Mouse (Mus musculus): Measurements from ENCODE around the gene Rpl22.

The Rpl22 gene

DNA sequence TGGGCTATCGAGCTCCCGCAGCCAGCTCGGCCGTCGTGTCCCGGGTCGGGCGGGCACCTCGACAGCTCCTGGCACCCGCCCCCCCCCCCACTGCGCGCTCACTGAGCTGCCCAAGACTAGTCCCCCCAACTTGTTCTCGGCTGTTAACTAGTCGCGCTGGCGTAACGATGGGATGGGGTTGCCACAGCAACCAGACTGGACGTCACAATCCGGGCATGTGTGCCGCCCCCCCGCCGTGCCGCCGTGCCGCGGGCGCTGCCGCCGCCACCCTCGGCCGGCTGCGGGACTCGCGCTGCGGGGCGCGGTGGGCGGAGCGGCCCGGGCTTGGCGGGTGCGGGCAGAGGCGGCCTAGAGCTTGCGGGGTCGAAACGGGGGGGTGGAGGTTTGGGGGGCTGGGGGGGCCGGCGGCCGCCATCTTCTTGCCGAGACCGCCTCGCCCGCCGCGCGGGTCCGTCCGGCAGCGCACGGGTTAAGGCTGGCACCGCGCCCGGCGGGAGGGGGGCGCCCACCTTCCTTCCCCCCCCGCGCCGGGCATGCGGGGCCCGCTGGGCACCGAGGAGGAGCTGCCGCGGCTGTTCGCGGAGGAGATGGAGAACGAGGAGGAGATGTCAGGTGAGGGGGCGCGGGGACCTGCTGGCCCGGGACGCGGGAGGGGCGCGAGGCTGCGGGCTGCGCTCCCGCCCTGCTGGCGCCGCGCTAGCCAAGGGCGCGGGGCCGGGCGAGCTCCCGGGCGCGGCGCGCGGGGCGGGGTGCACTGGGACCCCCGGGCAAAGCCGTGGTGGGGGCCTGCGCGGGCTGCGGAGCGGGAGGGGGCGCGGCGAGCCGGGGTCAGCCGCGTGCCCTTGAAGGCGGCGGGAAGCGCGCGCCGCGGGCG, 13.1 kb downstream of the Rpl22 start, which contains the start of gene Chd5:
Chd5 (plus strand) TSS at position 233 of the 874 bp plus-strand sequence.
- no peak for DNase-seq (ENCODE audit: low spot score)

DNA sequence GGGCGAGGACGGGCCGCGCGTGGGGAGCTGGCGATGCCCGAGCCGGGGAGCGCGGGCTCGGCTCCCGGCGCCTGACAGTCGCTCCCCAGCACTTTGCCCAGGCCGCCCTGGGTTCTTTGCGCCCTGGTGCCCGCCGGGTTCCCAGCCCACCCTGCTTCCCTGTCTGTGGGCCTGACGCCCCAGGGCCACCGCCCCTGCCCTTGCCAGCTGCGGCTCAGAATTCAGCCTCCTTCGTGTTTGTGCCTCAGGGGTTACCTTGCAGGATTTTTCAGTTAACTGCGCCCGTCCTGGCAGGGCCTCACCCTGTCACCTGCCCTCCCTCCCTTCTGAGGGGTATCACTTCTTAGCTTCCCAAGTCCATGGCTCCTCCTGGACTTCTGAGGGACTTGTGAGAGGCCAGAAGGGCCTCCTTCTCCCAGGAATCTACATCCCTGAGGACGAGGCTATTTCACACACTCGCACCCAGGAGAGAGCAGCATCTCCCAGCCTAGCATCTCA, 13.8 kb downstream of the Rpl22 start:
- DNase-seq (ENCODE audit: low spot score) = no peak

DNA sequence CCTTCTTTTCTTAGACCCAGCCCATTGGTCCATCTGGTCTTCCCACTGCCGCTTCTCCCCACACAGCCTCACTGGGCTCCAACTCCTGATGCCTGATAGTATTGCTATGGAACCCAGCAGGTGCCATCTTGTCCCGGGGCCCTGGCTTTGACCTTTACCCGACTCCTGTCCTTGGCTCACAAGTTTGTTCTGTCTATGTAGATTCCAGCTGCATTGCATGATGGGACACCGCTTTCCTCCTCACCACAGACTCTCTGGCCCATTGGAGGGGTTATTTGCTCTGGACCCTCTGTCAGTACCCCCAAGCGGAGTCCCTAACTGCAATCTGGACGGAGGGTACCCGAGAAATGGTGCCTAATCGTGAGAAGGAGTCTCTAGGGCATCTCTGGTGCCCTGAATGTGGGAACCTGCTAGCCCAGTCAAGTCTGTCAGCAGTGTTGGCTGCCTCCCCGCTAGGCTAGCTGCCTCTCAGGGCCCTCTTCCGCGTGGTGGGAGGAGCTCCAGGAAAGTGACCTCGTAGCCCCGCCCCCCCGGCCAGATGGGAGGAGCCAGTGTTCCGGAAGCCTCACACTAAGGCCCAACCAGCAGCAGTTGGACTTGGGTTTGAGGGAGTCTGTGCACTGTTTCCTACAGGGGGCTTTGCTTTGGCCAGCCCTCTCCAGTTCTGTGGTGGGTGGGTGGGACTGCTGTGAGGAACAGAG, 15.2 kb downstream of the Rpl22 start:
- no peak for DNase-seq (ENCODE audit: low spot score)

DNA sequence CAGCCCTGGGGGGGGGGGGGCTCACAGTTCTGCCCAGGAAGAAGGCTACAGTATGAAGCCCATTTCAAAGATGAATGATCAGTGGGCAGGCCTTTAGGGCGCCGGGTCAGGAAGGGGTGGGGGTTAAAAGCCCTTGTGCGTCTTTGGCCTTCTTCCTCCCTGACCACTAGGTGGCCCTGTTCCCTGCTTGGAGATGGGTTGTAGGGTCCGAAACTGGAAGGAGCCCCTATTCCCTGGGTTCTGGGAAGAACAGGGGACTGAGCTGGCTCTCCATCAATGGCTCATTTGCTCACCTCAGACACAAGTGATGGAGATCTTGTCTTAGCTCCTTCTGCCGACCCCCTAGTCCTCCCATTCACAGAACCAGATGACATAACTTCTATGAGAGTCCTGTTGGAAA, 17.8 kb downstream of the Rpl22 start:
- no peak for DNase-seq (ENCODE audit: low spot score)

DNA sequence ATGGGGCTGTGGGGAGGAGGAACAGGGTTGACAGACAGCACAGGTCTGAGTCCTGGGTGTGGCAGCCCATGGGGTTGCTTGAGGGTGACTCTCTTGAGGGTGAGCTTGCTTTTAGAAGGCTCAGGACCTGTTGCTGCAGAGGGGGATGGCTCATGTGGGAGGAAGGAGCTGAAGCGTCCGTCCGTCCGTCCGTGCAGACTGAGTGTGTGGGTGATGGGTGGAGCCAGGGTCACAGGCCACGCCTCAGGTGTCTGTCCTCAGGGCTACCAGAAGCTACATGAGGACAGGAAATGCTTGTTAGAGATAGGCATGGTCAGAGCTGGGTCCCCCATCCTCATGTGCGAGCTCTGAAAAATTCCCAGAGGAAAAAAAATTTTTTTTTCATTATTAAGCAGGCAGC, 19.1 kb downstream of the Rpl22 start:
- DNase-seq (ENCODE audit: low spot score) = no peak

DNA sequence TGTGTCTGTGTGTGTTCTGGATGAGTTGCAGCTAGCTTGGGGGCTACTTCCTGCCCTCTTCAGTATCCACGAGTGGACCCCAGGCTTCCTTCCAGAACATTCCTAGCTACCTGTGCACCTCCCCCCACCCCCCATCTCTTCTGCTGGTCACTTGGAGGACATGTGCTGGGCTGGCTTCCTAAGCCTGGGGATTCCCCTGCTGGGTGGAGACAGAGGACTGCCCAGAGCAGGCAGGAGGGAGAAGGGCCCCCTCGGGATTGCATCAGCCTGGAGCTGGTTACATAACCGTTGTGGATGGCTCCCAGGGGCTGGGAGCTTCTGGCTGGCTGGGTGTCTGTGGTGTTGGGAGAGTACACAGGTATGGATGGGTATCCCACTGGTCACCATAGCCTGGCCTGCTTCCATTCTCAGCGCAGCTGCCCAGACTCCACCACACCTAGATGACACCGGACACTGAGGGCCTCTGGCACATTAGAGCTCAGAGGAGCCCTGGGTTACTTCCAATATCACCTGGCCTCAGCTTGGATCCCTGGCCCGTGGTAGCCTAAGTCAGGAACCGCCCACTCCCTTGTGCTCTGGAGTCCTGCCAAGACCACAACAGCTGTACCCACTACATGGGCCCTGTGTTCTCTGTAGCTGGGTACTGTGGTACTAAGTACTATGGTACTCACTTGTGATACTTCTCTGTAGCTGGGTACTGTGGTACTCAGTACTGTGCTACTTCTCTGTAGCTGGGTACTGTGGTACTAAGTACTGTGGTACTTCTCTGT, 19.8 kb downstream of the Rpl22 start:
- no peak for DNase-seq (ENCODE audit: low spot score)

DNA sequence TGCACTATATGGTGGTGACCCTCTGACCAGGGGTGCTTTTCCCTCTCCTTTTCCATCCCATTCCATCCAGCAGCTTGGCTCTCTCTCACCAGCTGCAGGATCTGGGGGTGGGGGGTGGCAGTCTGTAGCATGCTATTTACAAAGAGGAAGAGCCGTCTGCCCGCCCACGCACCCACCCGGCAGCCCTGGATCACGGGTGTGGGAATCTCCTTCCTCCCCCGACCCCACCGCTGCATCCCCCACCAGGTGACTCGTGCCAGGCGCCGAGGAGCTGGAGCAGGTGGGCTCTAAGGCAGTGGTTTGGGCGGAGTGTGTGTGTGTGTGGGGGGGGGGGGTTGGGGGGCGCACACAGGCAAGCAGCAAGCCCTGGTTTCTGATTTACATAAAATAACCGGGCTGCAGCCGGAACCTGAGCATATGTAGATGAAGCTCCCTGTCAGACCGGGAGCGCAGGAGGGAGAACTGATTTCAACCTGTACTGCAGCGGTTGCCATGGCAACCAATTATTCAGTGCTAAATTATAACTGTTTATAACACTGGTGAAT, 24.4 kb downstream of the Rpl22 start:
- no peak for DNase-seq (ENCODE audit: low spot score)

DNA sequence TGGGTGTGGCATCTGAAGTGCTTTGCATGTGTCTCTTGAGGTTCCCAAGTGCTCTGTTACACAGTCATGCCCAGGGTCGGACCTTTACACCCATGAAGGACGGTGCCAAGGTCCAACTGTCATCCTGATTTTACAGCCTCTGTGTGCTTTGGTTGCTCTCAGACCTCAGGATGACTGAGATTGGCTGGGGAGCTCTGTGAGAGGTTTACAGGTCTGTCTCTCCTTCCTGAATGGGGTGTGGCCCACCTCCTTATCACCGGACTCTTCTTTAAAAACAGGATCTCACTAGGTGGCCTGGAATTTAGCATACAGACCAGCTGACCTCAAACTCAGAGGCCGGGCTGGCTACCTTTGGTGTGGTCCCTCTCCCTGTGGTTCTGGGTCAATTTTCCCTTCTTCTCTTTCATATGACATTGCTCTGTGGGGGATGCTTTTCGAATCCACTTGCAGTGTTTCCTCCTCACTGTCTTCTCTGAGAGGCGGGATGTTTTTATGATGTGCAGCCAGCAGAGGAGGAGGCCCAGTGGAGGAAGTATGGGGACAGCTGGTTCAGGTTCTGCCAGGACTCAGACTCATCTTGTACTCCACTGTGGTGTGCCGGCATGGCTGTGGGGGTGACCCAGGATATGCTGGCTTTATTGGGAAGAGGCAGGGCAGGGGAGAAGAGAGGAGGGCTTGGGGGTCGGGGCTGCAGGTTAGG, 25.3 kb downstream of the Rpl22 start:
- no peak for DNase-seq (ENCODE audit: low spot score)

DNA sequence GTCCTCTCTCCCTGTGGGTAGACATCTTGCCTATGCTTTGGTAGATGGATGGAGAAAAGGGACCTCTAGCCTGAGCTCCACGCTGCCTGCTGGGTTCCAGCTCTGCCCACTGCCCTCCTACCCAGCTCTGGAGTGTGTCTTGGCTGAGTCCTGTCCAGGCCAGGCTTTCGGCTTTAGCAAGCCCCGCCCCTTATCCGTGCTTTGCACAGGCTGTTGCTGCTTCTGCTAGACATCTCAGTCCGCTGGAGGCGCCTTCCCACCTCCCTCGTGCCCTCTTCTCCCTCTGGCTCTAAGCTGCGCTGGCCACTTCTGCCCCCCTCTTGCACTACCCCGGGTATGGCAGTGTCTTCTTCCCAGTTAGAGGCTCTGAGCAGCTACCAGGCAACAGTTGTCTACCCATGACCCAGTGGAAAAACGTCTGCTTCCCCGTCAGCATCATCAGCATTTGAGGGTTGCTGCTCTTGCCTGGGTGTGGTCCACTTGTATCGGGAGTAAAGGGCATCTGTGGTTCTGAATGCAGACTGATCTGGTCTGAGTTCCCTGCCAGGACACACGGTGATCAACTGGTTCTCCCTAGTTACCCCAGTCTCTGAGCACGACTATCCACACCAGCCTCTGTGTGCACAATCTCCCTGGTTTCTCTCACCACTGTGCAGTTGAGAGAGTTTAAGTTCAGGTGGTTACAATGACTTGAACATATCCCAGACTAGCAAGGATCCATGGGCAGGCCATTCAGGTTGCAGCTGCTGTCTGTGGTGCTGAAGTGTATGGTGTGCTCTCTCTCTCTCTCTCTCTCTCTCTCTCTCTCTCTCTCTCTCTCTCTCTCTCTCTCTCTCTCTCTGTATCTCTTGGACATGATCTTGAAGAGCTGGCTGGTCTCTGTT, 26.1 kb downstream of the Rpl22 start:
- no peak for DNase-seq (ENCODE audit: low spot score)

DNA sequence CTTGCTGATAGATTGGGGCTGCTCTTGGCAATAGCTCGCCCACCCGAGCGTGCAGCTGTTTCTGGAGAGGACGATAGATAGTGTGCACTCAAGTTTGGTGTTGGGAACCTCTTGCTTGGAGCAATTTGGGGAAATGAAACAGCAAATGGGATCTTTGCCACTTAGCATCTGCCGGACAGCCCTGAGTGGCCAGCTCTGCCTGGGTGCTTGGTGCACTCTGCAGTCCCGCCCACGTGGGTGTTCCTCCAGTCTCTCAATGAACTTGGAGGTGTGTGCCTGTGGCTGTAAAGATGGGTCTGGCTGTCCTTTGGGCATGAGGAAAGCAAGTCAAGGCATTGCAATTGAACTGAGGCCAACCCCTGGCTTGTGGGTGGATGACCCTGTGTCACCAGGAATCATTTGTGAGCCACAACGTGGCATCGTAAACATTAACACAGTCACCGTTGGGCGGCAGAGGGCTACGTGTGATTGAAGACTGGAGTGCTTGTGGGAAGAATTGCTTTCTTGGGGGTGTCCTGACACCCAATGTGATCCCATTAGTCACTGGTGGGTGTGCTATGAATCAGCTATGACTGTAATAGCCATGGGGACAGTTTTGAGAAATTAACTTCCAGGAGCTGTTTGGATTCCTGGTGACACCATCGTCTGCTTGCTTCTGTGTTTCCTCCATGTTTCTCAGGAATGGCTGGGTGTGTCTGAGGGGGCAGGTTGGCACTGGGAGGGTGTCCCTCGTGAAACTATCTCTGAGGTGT, 28.5 kb downstream of the Rpl22 start:
- DNase-seq (ENCODE audit: low spot score) = no peak

DNA sequence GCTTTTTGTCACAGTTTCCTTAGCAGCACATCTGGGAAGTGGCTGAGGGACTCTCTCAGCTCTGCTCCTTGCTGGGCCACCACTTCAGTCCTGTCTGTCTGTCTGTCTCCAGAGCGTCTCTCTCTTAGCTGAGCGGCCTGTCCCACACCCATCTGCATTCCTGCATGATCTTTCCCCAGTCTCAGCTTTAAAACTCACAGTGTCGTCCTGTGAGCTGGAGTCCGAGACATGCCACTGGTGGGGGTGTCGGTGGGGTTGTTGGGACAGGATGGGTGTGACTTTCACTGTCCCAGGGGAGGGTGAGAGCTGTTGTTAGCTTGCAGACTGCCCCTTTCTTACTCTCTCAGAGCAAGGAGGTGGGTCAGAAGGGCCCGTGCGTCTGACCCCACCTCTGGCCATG, 30.1 kb downstream of the Rpl22 start:
- no peak for DNase-seq (ENCODE audit: low spot score)

DNA sequence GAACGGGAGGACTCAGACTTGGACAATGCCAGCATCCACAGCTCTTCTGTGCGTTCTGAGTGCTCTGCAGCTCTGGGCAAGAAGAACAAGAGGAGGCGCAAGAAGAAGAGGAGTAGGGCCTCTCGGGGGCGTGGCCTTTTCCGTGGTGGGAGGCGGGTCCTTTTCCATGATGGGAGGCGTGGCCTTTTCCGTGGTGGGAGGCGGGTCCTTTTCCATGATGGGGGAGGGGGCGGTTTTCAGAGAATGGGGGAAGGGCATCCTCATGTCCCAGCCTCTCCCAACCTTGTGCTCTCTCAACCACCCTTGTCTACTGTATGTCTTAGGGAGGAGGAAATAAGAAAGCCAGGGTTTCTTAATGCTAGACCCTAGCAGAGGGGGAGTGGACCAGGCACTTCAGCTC, 34.2 kb downstream of the Rpl22 start:
- DNase-seq (ENCODE audit: low spot score) = no peak

DNA sequence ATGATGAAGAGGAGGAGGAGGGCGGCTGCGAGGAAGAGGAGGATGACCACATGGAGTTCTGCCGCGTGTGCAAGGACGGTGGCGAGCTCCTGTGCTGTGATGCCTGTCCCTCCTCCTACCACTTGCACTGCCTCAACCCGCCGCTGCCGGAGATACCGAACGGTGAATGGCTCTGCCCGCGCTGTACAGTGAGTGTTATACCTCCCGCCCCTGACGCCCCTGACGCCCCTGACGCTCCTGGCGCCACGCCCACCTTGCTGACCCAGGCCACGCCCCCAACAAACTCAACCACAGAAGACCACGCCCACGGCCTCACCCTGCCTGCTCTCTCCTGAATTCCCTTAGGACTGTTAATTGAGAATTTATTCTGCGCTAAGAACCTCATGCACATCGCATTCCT, 35.3 kb downstream of the Rpl22 start:
- DNase-seq (ENCODE audit: low spot score) = peak; percentile 60

DNA sequence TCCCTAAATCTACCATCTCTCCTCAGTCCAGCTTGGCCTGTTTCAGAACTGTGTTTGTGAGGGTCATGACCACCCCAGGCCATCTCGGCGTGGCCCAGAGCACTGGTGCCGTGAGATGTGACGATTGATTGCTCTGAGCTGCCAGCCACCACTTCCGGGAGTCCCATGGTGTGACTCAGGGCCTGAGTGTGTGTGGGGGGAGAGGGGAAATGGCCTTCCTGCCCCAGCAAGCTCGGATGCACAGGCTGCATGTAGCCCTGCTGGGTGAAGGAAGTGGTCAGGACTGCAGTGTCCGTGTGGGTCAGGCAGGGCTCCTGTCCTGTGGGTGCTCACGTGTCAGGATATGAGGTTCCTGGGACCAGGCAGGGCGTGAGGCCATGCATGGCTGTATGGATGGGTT, 36.6 kb downstream of the Rpl22 start:
- no peak for DNase-seq (ENCODE audit: low spot score)

DNA sequence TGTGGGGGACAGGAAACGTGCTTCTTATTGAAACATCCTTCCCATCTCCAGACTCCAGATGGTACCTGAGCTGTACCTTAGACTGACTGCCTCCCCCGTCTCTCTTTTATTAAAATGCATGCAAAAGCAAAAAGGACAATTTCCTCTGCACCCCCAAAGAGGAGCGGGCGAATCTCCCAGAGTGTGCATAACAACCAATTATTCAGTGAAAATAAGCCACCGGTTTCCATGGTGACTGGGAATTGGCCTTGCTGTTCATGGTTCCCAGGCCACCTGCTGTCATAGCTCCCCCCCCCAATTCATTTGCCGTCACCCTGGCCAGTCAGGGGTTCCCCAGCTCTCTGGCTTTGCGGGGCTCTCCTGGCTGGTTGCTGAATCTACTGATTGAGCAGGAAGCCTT, 39.7 kb downstream of the Rpl22 start:
- no peak for DNase-seq (ENCODE audit: low spot score)

DNA sequence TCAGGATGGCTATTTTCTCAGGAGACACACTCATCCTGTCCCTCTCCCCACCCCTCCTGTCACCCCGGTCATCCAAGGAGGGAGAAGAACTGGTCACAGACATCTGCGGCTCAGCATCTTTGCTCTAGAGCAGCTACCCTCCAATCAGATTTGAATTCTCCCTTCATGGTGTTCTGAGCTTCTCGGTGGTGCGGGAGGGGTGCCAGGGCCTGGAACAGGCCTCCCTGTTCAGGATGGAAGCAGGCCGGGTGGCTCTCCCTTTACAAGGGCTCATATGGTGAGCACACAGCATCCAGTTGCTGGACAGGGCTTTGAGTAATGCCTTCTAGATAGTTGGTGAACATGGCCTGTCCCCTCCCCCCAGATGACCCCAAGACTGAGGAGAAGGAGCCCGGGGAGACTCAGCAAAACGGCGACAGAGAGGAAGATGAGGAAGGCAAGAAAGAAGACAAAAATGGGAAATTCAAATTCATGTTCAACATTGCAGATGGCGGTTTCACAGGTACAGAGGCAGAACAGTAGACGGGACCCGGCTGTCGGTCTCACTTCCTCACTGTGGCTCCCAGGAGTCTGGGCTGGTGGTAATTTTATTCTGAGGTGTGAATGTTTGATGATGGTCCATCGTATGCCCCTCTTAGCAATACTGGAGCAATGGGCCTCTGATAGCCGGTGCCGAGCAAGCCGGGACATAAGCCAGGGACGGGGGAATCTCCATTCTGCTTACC, 57.1 kb downstream of the Rpl22 start:
- no peak for DNase-seq (ENCODE audit: low spot score)
